Mouse (Mus musculus): ENCODE data around the gene Actbl2.

DNA sequence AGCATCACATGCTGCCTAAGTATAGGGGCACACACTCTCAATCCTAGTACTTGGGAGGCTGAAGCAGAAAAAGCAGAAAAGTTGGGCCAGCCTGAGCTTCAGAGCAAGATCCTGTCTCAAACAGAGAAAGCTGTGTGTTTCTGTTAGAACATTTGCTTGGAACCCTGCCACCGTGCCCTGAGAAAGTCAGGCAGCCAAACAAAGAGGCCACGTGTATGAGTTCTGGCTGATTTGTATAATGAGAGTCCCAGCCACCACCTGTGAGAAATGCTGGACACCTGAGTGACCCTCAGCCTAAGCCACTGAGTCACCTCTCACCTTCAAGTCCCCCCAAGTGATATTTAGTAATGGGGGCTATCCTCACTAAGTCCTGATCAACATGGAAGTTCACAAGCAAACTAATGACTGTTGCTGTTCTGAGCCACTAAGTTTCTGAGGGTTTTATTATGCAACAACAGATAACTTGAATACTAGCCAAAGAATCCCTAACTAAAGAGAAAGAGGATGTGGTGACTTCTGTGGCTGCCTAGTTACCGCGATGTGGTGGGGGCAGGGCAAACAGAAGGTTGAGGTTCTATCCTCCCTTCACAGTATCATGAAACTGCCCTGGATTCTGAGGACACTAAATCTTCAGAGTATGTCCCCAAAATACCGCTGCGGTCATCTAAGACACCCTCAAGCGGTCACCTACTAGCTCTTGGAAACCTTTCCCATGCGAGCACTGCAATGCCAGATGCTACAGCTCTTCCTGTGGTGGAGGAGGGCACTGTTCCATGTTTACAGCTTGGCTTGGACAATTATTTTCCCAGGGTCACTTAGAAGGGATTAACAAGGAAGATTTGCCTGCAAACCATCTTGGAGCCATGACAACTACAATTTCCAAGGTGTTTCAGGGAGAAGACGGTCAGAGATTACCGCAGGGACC, 31.9 kb downstream of the Actbl2 start:
- TF ChIP-seq CTCF (IDR thresholded peaks at IDR 0.05; ENCODE audit: low read depth) (no peak), EP300 (IDR thresholded peaks at IDR 0.05; ENCODE audit: low read depth) (no peak)

All from liver, postnatal 0 days (tissue).